Mouse (Mus musculus) left cerebral cortex, adult 2 months (tissue): ENCODE results near the gene Rbfox3. TPM values are rescaled to one million over a fixed set of nuclear protein-coding genes. Genes with fewer than 3 reads are reported as not detected.

Source experiments
- DNase-seq, 2 experiments: peaks; one replicate each; pipeline ENCODE4 v3.0.0; 2021 to 2022; ENCODE audit warnings: low spot score in 2 of 2, mixed read lengths in 1 of 2; ENCODE audit errors: extremely low spot score in 1 of 2
- H3K27ac ChIP-seq: fragments of 200-600 bp; 2 replicates; pipeline ENCODE4 v1.8.1; 2022
- H3K4me3 ChIP-seq: fragments of 200-600 bp; 2 replicates; pipeline ENCODE4 v1.8.1; 2022
- CTCF ChIP-seq: fragments of 200-600 bp; IDR thresholded peaks from 2 replicates; pipeline ENCODE4 v1.8.1; 2022; ENCODE audit warnings: antibody characterized with exemption, mild to moderate bottlenecking, moderate library complexity
- intact Hi-C: fragments of 180-260 bp; cut with DNase I; formaldehyde crosslinking; loops from one replicate; pipeline ENCODE4 v1.15.1; 2025
- total RNA-seq, 2 experiments: library from RNA; stranded (reverse); gene quantifications; 2 replicates each; pipeline ENCODE4 v1.2.3; 2021

Gene Rbfox3
- total RNA-seq, 2 experiments from 2014 or later, result 345 to 353 TPM

DNA sequence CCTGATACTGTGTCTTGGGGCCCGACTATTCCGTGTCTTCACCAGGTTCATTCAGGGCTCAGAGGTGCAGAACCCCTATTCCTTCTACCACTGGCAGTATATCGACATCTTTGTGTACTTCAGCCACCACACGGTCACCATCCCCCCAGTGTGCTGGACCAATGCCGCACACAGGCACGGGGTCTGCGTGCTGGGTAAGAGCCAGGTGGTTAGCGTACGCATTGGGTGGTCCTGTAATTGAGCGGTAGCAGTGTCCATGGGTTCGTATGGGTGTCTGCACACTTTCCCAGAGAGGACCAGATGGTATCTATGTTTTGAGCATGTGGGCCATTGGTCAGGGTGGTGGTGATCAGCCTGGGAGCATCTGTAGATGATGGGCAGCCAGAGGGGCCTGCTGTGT is 430.2 kb downstream of the Rbfox3 start:
- no peak for TF ChIP-seq CTCF
- intact Hi-C loops, result no loop called here
- Histone ChIP-seq H3K27ac (no peak overlapping the region), H3K4me3 (no peak overlapping the region)
- DNase-seq, result no peak

DNA sequence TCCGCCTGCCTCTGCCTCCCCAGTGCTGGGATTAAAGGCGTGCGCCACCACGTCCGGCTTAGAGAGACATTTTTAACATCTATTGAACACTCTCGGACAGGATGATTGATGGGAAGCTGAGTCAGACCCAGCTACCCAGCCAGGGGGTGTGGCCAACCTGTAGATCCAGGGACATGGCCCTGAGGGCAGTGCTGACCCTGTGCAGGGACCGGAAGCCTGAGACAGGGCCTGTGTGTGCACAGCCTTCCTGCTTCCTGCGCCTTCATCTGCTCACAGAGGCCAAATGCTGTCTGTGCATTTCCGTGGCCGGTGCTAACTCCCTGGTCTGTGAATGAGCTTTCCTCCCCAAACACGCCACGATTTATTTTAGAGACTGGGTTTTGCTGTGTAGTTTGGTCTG is 431.6 kb downstream of the Rbfox3 start:
- no peak overlapping the region for H3K4me3 ChIP-seq
- no peak for TF ChIP-seq CTCF
- intact Hi-C loops, result no loop called here
- no peak for DNase-seq
- no peak overlapping the region for H3K27ac ChIP-seq

DNA sequence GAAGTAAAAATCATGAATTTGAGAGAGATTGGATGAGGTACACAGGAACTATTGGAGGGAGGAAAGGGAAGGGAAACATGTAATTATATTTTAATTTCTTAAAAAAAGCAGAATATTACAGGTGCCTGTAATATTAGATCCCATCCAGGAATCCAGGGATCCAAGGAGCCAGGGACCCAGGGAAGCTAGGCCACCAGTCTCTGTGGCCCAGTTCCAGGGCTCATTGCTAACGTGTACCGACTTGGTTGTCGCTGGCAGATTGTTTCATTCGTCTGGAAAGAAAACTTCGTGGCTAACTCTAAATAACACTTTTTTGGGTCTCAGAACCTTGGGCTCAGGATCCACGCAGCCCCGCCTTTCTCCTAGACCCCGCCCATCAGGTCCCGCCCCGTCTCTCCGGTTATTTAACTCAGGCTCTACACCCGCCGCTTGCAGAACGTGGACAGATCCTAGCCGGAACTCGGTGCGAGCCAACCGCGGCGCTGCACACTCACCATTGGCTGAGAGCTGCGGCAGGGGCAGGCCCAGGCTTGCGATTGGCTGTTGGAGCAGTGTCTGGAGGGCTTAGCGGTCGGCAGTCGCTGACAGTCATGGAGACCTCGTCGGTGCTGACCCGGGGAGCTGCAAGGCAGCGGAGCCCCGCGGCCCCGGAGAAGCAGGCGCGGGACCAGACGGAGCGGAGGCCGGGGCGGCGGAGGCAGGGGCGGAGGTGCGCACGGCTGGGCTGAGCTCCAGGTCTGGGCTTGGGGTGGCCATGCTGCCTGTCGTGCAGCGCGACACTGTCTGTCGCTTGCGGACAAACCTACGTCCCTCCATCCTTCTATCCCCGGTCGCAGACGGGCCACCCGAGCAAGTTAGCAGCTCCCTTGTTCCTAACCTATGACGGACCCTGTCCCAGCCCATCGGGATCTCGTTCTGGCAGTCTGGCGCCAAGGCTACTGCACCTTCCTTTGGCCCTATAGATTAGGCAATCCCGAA is 434.7 kb downstream of the Rbfox3 start, which contains the start of gene Engase:
TSS of gene Engase (plus strand) at position 434 of the 978 bp plus-strand sequence.
- intact Hi-C loops, result no loop called here
- peak within 1 kb of the TSS; percentile 88 for H3K27ac ChIP-seq
- peak; percentile 95 to 96 for DNase-seq
- TF ChIP-seq CTCF, result no peak
- peak within 1 kb of the TSS; percentile 80 for H3K4me3 ChIP-seq

- Histone ChIP-seq H3K27ac (no peak overlapping the region), H3K4me3 (no peak overlapping the region)
- no peak for TF ChIP-seq CTCF
- DNase-seq, result no peak
- intact Hi-C loops, result no loop called here
These were observed 435.8 kb downstream of the Rbfox3 start for GRCm38 (mm10) chr11:118475496-118476083.

GRCm38 (mm10) chr11:118473842-118474500 is 437.4 kb downstream of the Rbfox3 start:
- no peak overlapping the region for H3K27ac ChIP-seq
- no peak for TF ChIP-seq CTCF
- DNase-seq, result no peak
- H3K4me3 ChIP-seq, result no peak overlapping the region
- intact Hi-C loops, result no loop called here

- H3K4me3 ChIP-seq, result no peak overlapping the region
- no peak for DNase-seq
- intact Hi-C loops, result no loop called here
- H3K27ac ChIP-seq, result no peak overlapping the region
- no peak for TF ChIP-seq CTCF
These were observed 438.2 kb downstream of the Rbfox3 start for GRCm38 (mm10) chr11:118473161-118473560.

- H3K27ac ChIP-seq, result no peak overlapping the region
- intact Hi-C loops, result no loop called here
- no peak for TF ChIP-seq CTCF
- no peak for DNase-seq
- no peak overlapping the region for H3K4me3 ChIP-seq
These were observed 439.7 kb downstream of the Rbfox3 start for GRCm38 (mm10) chr11:118471676-118472075.

- H3K4me3 ChIP-seq, result no peak overlapping the region
- DNase-seq, result no peak
- intact Hi-C loops, result no loop called here
- H3K27ac ChIP-seq, result no peak overlapping the region
- TF ChIP-seq CTCF, result no peak
These were observed 441.0 kb downstream of the Rbfox3 start for GRCm38 (mm10) chr11:118470234-118470966.

- TF ChIP-seq CTCF, result no peak
- intact Hi-C loops, result no loop called here
- no peak overlapping the region for H3K27ac ChIP-seq
- H3K4me3 ChIP-seq, result no peak overlapping the region
- DNase-seq, result no peak
These were observed 441.8 kb downstream of the Rbfox3 start for GRCm38 (mm10) chr11:118469509-118470160.

- no peak for TF ChIP-seq CTCF
- Histone ChIP-seq H3K4me3 (no peak overlapping the region), H3K27ac (no peak overlapping the region)
- intact Hi-C loops, result no loop called here
- DNase-seq, result no peak
These were observed 443.9 kb downstream of the Rbfox3 start for GRCm38 (mm10) chr11:118467441-118468035.

DNA sequence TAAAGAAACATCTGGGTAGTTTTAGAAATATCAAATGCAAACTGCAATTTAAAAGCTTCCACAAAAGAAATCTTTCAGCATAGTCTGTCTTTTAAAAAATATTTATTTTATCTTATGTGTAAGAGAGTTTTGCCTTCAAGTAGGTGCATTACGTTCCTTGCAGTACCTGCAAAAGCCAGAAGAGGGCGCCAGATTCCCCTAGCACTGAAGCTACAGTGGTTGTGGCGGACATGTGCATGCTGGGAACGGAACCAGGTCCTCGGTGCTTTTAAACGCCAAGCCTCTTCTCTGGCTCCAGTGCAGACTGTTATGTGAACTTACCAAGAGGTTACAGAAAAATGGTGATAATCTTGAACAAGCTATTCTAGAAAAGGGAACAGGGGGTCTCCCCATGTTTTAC is 451.1 kb downstream of the Rbfox3 start:
- DNase-seq, result no peak
- Histone ChIP-seq H3K27ac (no peak overlapping the region), H3K4me3 (no peak overlapping the region)
- intact Hi-C loops, result no loop called here
- TF ChIP-seq CTCF, result peak; percentile 64
